Mouse (Mus musculus) cortical plate, adult 2 months (tissue): Measurements from ENCODE around the gene Rab5c. TPM values are rescaled to one million over a fixed set of nuclear protein-coding genes. Genes with fewer than 3 reads are reported as not detected.

Source experiments
- H3K27ac ChIP-seq: fragments of 200-500 bp; 2 replicates; pipeline ENCODE4 v1.5.1; 2012; ENCODE audit warnings: low read length, control low read depth, inconsistent platforms; ENCODE audit not compliant: insufficient read depth
- H3K4me1 ChIP-seq: fragments of 200-500 bp; 2 replicates; pipeline ENCODE4 v1.6.1; 2011; ENCODE audit warnings: low read length; ENCODE audit not compliant: control insufficient read depth, insufficient read depth
- H3K4me3 ChIP-seq: fragments of 200-500 bp; 2 replicates; pipeline ENCODE4 v1.5.1; 2011; ENCODE audit warnings: mild to moderate bottlenecking, low read length, control low read depth; ENCODE audit not compliant: insufficient read depth
- CTCF ChIP-seq: fragments of 200-500 bp; IDR thresholded peaks from 2 replicates; pipeline ENCODE4 v1.5.1; 2011; ENCODE audit warnings: mild to moderate bottlenecking, control low read depth, low read length; ENCODE audit not compliant: insufficient read depth; ENCODE audit errors: extremely low read depth
- POLR2A ChIP-seq: fragments of 200-500 bp; IDR thresholded peaks from 2 replicates; pipeline ENCODE4 v1.6.1; 2011; ENCODE audit warnings: mild to moderate bottlenecking, low read length, control low read depth; ENCODE audit not compliant: insufficient read depth; ENCODE audit errors: extremely low read depth
- polyA plus RNA-seq: library from polyadenylated mRNA; depleted of rRNA; stranded (reverse); fragments of >200 nt; gene quantifications from 2 replicates; pipeline ENCODE4 v1.2.3, GENCODE M21; 2012

The Rab5c gene
- polyA plus RNA-seq, 1 experiment, result 207 TPM

DNA sequence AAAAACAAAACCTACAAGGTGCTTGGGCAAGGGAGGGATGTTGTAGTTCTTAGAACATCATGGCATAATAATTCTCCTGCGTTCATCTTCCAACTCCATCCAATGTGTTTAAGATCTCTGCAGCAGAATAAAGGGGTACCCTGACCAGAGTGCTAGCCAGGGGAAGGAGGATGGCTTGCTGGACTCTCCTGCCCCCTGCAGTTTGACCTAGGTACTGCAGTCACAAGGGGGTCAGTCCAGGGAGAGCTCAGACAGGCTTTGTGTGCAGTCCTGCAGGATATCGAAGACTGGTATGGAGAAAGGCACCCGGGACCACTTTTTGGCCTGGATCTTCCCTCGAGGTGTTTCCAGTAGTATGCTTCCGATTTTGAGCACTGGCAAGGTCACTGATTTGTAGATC lies 43.1 kb downstream of the Rab5c start:
- TF ChIP-seq POLR2A, result no peak
- peak; percentile 94 for TF ChIP-seq CTCF
- H3K4me3 ChIP-seq, result no peak overlapping the region
- H3K4me1 ChIP-seq, result no peaks in the 10 kb centered on the region
- H3K27ac ChIP-seq, result no peak overlapping the region

DNA sequence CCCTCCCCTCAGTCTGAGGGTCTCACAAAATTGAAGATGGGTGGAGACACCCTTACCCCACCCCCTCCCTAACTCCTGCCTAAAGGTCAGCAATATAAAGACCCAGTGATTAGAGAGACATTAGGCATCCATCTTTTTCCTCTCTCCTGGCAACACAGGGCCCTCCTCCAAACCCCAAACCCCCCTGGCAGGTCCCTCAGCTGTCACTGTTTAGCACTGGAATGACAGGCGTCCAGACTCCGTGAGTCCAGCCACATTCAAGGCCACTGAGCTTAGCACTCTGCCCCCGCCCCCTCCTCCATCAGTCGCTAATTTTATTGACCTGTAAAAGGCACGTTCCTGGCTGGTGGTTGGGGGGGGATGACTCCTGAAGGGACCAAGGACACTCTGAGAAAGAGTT lies 44.9 kb downstream of the Rab5c start:
- H3K4me1 ChIP-seq, result no peaks in the 10 kb centered on the region
- TF ChIP-seq POLR2A (no peak), CTCF (no peak)
- no peak overlapping the region for H3K4me3 ChIP-seq
- H3K27ac ChIP-seq, result no peak overlapping the region

DNA sequence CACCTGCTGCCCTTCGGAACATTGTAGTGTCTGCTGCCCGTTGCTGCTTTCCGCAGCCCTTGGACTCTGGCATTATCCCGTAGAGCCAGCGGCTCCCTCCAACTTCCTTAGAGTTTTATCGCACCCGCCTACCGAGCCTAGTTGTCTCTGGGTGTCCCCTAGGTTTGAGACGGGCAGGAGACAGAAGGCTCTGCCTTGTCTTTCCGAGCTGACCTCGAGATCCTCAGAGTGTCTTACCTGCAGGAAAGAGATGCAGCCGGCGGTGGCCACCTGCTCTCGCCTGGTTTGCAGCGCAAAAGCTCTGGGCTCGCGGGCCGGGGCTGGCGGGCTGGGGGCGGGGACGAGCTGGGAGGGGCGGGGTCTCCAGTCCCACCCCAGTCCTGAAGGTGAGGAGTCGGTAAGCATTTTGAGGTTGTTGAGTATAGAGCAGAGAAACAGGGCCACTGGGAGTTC lies 45.8 kb downstream of the Rab5c start, which contains the start of gene Zfp385c:
Gene Zfp385c (minus strand): TSS at position 292 of the 453 bp plus-strand sequence.
- Histone ChIP-seq H3K4me1 (no peaks in the 10 kb centered on the region), H3K27ac (no peak within 1 kb of the TSS), H3K4me3 (no peak within 1 kb of the TSS)
- TF ChIP-seq CTCF (no peak), POLR2A (no peak)

DNA sequence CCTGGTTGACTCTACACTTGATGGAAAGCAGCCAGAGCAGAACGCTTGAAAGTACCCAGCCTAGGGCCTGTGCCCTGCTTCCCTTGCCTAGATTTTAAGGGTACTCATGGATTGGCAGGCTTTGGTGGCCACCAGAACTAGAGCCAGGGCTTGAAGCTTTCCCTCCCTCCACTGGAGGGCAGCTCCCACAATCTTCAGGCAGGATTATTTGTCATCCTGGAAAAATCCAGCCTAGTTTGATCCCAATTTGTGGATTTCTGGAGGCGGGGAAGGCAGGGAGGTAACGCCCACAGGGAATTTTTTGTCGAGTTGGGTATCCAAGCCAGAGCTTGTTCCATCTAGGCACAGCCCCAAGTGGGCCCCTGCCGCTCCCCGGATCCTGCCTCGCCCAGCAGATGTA lies 47.6 kb downstream of the Rab5c start:
- Histone ChIP-seq H3K27ac (no peak overlapping the region), H3K4me1 (no peaks in the 10 kb centered on the region), H3K4me3 (no peak overlapping the region)
- no peak for TF ChIP-seq CTCF
- no peak for TF ChIP-seq POLR2A

DNA sequence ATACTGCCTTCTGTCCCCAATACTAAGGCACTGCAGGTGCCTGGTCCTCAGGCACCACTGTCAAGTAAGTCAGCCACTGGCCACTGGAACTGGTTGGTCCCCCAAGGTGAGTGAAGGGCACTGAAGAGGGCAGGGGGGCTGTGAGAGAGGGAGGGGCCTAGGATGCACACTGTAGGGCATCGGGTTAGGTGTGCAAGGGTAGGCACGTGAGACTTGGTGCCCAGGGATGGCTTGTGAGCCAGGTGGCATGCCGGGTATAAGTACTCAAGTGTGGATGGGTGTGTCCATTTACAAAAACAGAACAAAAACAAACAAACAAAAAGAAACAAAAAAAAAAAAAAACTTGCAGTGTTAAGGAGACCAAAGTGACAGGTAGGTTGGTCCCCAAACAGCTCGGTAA lies 49.6 kb downstream of the Rab5c start:
- no peak for TF ChIP-seq CTCF
- no peak for TF ChIP-seq POLR2A
- no peak overlapping the region for H3K27ac ChIP-seq
- H3K4me3 ChIP-seq, result no peak overlapping the region
- no peaks in the 10 kb centered on the region for H3K4me1 ChIP-seq

DNA sequence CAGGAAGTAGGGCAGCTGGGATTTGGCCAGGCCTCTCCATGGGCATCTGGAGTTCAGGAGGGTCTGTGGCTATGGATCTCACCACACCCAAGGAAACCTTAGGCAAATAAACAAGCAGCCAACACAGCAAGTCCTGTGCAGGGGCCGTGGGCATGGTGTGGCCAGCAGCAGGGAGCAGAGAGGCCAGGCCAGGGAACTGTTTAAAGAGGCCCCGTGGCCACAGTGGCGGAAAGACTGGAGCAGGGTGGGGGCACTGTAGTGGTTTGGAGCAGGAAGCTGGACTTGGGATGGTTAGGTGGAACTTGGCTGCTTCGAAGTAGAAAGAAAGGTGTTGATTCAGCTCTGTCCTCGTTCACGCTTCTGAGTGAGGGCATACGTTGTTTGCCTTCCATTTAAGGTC lies 50.8 kb downstream of the Rab5c start:
- H3K4me3 ChIP-seq, result no peak overlapping the region
- H3K27ac ChIP-seq, result no peak overlapping the region
- TF ChIP-seq CTCF, result no peak
- no peak for TF ChIP-seq POLR2A
- H3K4me1 ChIP-seq, result no peaks in the 10 kb centered on the region

DNA sequence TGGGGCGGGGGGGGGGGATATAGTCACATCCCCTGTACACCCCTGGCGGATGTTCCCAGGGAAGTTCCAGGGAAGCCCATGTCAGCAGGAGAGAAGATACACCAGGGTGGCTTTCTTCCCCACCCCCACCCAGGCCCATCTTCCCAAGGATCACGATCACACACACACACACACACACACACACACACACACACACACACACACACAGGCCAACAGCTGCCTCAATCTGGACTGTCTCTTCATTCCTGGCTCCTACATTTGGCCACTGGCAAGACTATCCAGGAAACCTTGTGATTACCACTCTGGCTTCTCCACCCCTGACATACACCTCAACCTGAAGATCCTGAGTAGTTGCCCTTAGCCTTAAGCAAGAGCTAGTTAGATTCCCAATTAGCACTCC lies 52.6 kb downstream of the Rab5c start:
- no peak overlapping the region for H3K4me3 ChIP-seq
- H3K27ac ChIP-seq, result no peak overlapping the region
- no peak for TF ChIP-seq POLR2A
- no peak for TF ChIP-seq CTCF
- no peaks in the 10 kb centered on the region for H3K4me1 ChIP-seq

DNA sequence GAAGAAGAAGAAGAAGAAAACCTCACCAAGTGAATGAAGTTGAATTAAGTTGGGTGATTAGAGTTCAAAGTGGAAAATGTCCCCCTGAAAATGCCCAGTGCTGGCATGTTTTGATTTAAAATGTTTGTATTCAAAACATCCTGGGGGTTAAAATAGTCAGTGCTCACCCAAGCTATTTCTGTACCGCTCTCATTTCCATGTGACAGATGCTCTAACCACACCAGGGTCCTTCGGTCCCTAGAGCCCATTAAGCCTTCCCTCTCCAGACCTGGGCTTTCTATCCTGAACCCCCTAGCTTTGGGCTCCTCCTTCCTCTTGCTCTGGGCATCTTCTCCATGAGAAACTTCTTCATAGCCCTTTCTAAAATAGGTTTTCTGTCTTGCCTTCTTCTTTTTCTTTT lies 53.9 kb downstream of the Rab5c start:
- H3K4me1 ChIP-seq, result no peaks in the 10 kb centered on the region
- no peak overlapping the region for H3K4me3 ChIP-seq
- TF ChIP-seq CTCF (no peak), POLR2A (no peak)
- H3K27ac ChIP-seq, result no peak overlapping the region

DNA sequence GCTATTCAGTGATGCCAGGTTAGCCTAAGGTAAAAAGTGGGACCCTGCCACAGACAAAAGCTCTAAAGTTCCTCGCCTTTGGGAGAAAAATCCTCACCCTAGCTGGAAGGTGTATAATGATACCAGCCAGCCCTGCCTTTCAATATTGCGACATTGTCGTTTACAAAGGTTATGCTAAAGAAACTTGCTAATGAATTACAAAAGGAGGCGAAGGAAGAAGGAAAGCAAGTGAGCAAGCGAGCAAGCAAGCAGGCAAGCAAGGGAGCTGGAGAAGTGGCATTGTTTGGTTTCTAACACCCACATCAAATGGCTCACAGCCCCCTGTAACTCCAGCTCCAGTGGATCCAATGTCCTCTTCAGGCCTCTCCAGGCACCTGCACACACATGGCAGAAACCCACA lies 55.5 kb downstream of the Rab5c start:
- H3K4me3 ChIP-seq, result no peak overlapping the region
- no peaks in the 10 kb centered on the region for H3K4me1 ChIP-seq
- H3K27ac ChIP-seq, result no peak overlapping the region
- TF ChIP-seq CTCF, result no peak
- no peak for TF ChIP-seq POLR2A

DNA sequence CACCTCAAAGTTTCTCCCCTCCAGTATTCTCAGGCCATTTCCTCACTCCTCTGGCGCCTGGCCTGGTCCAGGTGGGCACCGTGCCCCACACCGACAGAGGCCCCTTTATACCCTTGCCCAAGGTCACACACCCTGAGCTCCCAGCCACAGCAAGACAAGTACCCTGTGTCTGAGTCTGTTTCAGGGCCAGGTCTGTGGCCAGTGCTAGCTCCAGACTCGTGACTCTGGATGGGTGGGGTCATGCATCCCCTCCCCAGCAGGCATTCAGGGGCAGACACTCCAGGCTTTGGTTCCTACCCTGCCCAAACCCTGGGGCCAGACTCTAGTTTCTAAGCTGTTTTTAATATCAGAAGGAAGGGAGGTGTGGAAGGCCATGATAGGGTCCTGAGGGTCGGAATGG lies 56.2 kb downstream of the Rab5c start:
- no peak overlapping the region for H3K4me3 ChIP-seq
- TF ChIP-seq CTCF (no peak), POLR2A (no peak)

More for the DNA sequence above, 56.2 kb downstream of the Rab5c start:
- H3K4me1 ChIP-seq, result no peaks in the 10 kb centered on the region
- no peak overlapping the region for H3K27ac ChIP-seq
